Mouse (Mus musculus): ENCODE measurements at regions not wholly inside any gene's neighbourhood (a gene's known extent, or its start where the extent isn't known, plus 50 kb on each side); places are given as distances from the start of the nearest gene placed in this dataset.

- no peaks in the 10 kb centered on the region for H3K36me3 ChIP-seq (ENCODE audit: control insufficient read depth, insufficient read depth, low read length)
- WGBS, result 72% methylated on average over 2 of the region's 2 CpGs
- H3K4me2 ChIP-seq (ENCODE audit: low read length), result no peak overlapping the region
- no peak overlapping the region for H3K9ac ChIP-seq (ENCODE audit: low read depth, low read length)
- no peak overlapping the region for H3K27ac ChIP-seq (ENCODE audit: low read depth, low read length)
- ATAC-seq, result no peak
- no peaks in the 10 kb centered on the region for H3K9me3 ChIP-seq (ENCODE audit: control insufficient read depth, low read length)
- no peaks in the 10 kb centered on the region; the same call in 1 of the 2 replicates for H3K4me1 ChIP-seq (ENCODE audit: control insufficient read depth, insufficient read depth, low read depth, low read length)
- no peak overlapping the region for H3K4me3 ChIP-seq (ENCODE audit: low read length)
- no peaks in the 10 kb centered on the region for H3K27me3 ChIP-seq (replicated peaks; ENCODE audit: control insufficient read depth, insufficient read depth, low read length)
Observed at GRCm38 (mm10) chr8:97477098-97477457, 1588.7 kb upstream of the Got2 start.

- Histone ChIP-seq H3K9ac (ENCODE audit: low read depth, low read length) (no peak overlapping the region), H3K36me3 (ENCODE audit: control insufficient read depth, insufficient read depth, low read length) (no peaks in the 10 kb centered on the region), H3K4me1 (ENCODE audit: control insufficient read depth, insufficient read depth, low read depth, low read length) (no peaks in the 10 kb centered on the region; the same call in 1 of the 2 replicates), H3K4me2 (ENCODE audit: low read length) (no peak overlapping the region), H3K27ac (ENCODE audit: low read depth, low read length) (no peak overlapping the region), H3K4me3 (ENCODE audit: low read length) (no peak overlapping the region), H3K27me3 (replicated peaks; ENCODE audit: control insufficient read depth, insufficient read depth, low read length) (no peaks in the 10 kb centered on the region), H3K9me3 (ENCODE audit: control insufficient read depth, low read length) (no peaks in the 10 kb centered on the region)
- no peak for ATAC-seq
- WGBS, result 55% methylated on average over 7 of the region's 7 CpGs
Observed at GRCm38 (mm10) chr8:97476430-97477097, 1588.2 kb upstream of the Got2 start.

GRCm38 (mm10) chr8:97473326-97473725 is 1585.0 kb upstream of the Got2 start:
- Histone ChIP-seq H3K27me3 (replicated peaks; ENCODE audit: control insufficient read depth, insufficient read depth, low read length) (no peaks in the 10 kb centered on the region), H3K27ac (ENCODE audit: low read depth, low read length) (no peak overlapping the region), H3K36me3 (ENCODE audit: control insufficient read depth, insufficient read depth, low read length) (no peaks in the 10 kb centered on the region), H3K4me3 (ENCODE audit: low read length) (no peak overlapping the region), H3K4me2 (ENCODE audit: low read length) (no peak overlapping the region), H3K9ac (ENCODE audit: low read depth, low read length) (no peak overlapping the region), H3K4me1 (ENCODE audit: control insufficient read depth, insufficient read depth, low read depth, low read length) (no peaks in the 10 kb centered on the region; the same call in 1 of the 2 replicates), H3K9me3 (ENCODE audit: control insufficient read depth, low read length) (no peaks in the 10 kb centered on the region)
- ATAC-seq, result no peak
- WGBS, result 79% methylated on average over 3 of the region's 3 CpGs

GRCm38 (mm10) chr8:97461478-97461877 is 1573.1 kb upstream of the Got2 start:
- H3K4me3 ChIP-seq (ENCODE audit: low read length), result no peak overlapping the region
- H3K27ac ChIP-seq (ENCODE audit: low read depth, low read length), result no peak overlapping the region
- no peak for ATAC-seq
- H3K4me1 ChIP-seq (ENCODE audit: control insufficient read depth, insufficient read depth, low read depth, low read length), result no peaks in the 10 kb centered on the region
- no peak overlapping the region for H3K9ac ChIP-seq (ENCODE audit: low read depth, low read length)
- no peaks in the 10 kb centered on the region for H3K36me3 ChIP-seq (ENCODE audit: control insufficient read depth, insufficient read depth, low read length)
- no peaks in the 10 kb centered on the region for H3K9me3 ChIP-seq (ENCODE audit: control insufficient read depth, low read length)
- H3K4me2 ChIP-seq (ENCODE audit: low read length), result no peak overlapping the region
- H3K27me3 ChIP-seq (replicated peaks; ENCODE audit: control insufficient read depth, insufficient read depth, low read length), result no peaks in the 10 kb centered on the region

GRCm38 (mm10) chr8:97447696-97448095 is 1559.3 kb upstream of the Got2 start:
- H3K4me3 ChIP-seq (ENCODE audit: low read length), result no peak overlapping the region
- no peaks in the 10 kb centered on the region for H3K4me1 ChIP-seq (ENCODE audit: control insufficient read depth, insufficient read depth, low read depth, low read length)
- no peaks in the 10 kb centered on the region for H3K36me3 ChIP-seq (ENCODE audit: control insufficient read depth, insufficient read depth, low read length)
- no peaks in the 10 kb centered on the region for H3K9me3 ChIP-seq (ENCODE audit: control insufficient read depth, low read length)
- peak; percentile 27; the same call in 1 of the 2 replicates for ATAC-seq
- H3K9ac ChIP-seq (ENCODE audit: low read depth, low read length), result no peak overlapping the region
- 80% methylated on average over 8 of the region's 8 CpGs for WGBS
- no peaks in the 10 kb centered on the region for H3K27me3 ChIP-seq (replicated peaks; ENCODE audit: control insufficient read depth, insufficient read depth, low read length)
- H3K4me2 ChIP-seq (ENCODE audit: low read length), result no peak overlapping the region
- no peak overlapping the region for H3K27ac ChIP-seq (ENCODE audit: low read depth, low read length)

- no peaks in the 10 kb centered on the region for H3K4me1 ChIP-seq (ENCODE audit: control insufficient read depth, insufficient read depth, low read depth, low read length)
- 56% methylated on average over 1 of the region's 1 CpGs for WGBS
- H3K27ac ChIP-seq (ENCODE audit: low read depth, low read length), result no peak overlapping the region
- no peak overlapping the region for H3K9ac ChIP-seq (ENCODE audit: low read depth, low read length)
- no peak overlapping the region for H3K4me3 ChIP-seq (ENCODE audit: low read length)
- no peaks in the 10 kb centered on the region for H3K27me3 ChIP-seq (replicated peaks; ENCODE audit: control insufficient read depth, insufficient read depth, low read length)
- no peak for ATAC-seq
- no peak overlapping the region for H3K4me2 ChIP-seq (ENCODE audit: low read length)
- no peaks in the 10 kb centered on the region for H3K9me3 ChIP-seq (ENCODE audit: control insufficient read depth, low read length)
- no peaks in the 10 kb centered on the region for H3K36me3 ChIP-seq (ENCODE audit: control insufficient read depth, insufficient read depth, low read length)
Observed at GRCm38 (mm10) chr8:97441483-97441882, 1553.1 kb upstream of the Got2 start.

- 87% methylated on average over 5 of the region's 5 CpGs for WGBS
Observed at GRCm38 (mm10) chr8:97433584-97433983, 1545.2 kb upstream of the Got2 start.

GRCm38 (mm10) chr8:97431467-97431866 is 1543.1 kb upstream of the Got2 start:
- Histone ChIP-seq H3K4me2 (ENCODE audit: low read length) (no peak overlapping the region), H3K27me3 (replicated peaks; ENCODE audit: control insufficient read depth, insufficient read depth, low read length) (no peaks in the 10 kb centered on the region), H3K27ac (ENCODE audit: low read depth, low read length) (no peak overlapping the region), H3K4me3 (ENCODE audit: low read length) (no peak overlapping the region), H3K9ac (ENCODE audit: low read depth, low read length) (no peak overlapping the region), H3K4me1 (ENCODE audit: control insufficient read depth, insufficient read depth, low read depth, low read length) (no peaks in the 10 kb centered on the region), H3K36me3 (ENCODE audit: control insufficient read depth, insufficient read depth, low read length) (no peaks in the 10 kb centered on the region), H3K9me3 (ENCODE audit: control insufficient read depth, low read length) (0 out of 2 replicates have a peak, but pooled peaks cover 3% of the 10 kb centered on the region)
- ATAC-seq, result no peak
- 80% methylated on average over 4 of the region's 4 CpGs for WGBS

More at GRCm38 (mm10) chr8:97433584-97433983, 1545.2 kb upstream of the Got2 start:
- Histone ChIP-seq H3K27me3 (replicated peaks; ENCODE audit: control insufficient read depth, insufficient read depth, low read length) (no peaks in the 10 kb centered on the region), H3K27ac (ENCODE audit: low read depth, low read length) (no peak overlapping the region), H3K4me2 (ENCODE audit: low read length) (no peak overlapping the region), H3K4me3 (ENCODE audit: low read length) (no peak overlapping the region), H3K9ac (ENCODE audit: low read depth, low read length) (no peak overlapping the region), H3K36me3 (ENCODE audit: control insufficient read depth, insufficient read depth, low read length) (no peaks in the 10 kb centered on the region), H3K4me1 (ENCODE audit: control insufficient read depth, insufficient read depth, low read depth, low read length) (no peaks in the 10 kb centered on the region), H3K9me3 (ENCODE audit: control insufficient read depth, low read length) (0 out of 2 replicates have a peak, but pooled peaks cover 3% of the 10 kb centered on the region)
- ATAC-seq, result no peak

- Histone ChIP-seq H3K27me3 (replicated peaks; ENCODE audit: control insufficient read depth, insufficient read depth, low read length) (no peaks in the 10 kb centered on the region), H3K9ac (ENCODE audit: low read depth, low read length) (no peak overlapping the region), H3K4me1 (ENCODE audit: control insufficient read depth, insufficient read depth, low read depth, low read length) (no peaks in the 10 kb centered on the region), H3K4me3 (ENCODE audit: low read length) (no peak overlapping the region), H3K4me2 (ENCODE audit: low read length) (no peak overlapping the region), H3K9me3 (ENCODE audit: control insufficient read depth, low read length) (no peaks in the 10 kb centered on the region), H3K36me3 (ENCODE audit: control insufficient read depth, insufficient read depth, low read length) (no peaks in the 10 kb centered on the region), H3K27ac (ENCODE audit: low read depth, low read length) (no peak overlapping the region)
- 83% methylated on average over 1 of the region's 1 CpGs for WGBS
- no peak for ATAC-seq
Observed at GRCm38 (mm10) chr8:97422331-97422730, 1534.0 kb upstream of the Got2 start.
